Mouse (Mus musculus) splenic B cell, adult 2 months (primary cell): ENCODE measurements around the gene Cry2.

ENCODE experiments used
- DNase-seq: peaks from one replicate; pipeline ENCODE4 v3.0.0-alpha.2; 2011; ENCODE audit warnings: low read depth, low spot score
- H3K27me3 ChIP-seq: 2 replicates; pipeline ENCODE4 v1.6.1; 2012; ENCODE audit warnings: mild to moderate bottlenecking, low read length, moderate library complexity, mixed read lengths; ENCODE audit not compliant: control insufficient read depth, poor library complexity, insufficient read depth, severe bottlenecking
- H3K36me3 ChIP-seq: 2 replicates; pipeline ENCODE4 v1.6.1; 2012; ENCODE audit warnings: mild to moderate bottlenecking, low read length, moderate library complexity, mixed read lengths; ENCODE audit not compliant: control insufficient read depth, poor library complexity, insufficient read depth, severe bottlenecking

Gene Cry2

DNA sequence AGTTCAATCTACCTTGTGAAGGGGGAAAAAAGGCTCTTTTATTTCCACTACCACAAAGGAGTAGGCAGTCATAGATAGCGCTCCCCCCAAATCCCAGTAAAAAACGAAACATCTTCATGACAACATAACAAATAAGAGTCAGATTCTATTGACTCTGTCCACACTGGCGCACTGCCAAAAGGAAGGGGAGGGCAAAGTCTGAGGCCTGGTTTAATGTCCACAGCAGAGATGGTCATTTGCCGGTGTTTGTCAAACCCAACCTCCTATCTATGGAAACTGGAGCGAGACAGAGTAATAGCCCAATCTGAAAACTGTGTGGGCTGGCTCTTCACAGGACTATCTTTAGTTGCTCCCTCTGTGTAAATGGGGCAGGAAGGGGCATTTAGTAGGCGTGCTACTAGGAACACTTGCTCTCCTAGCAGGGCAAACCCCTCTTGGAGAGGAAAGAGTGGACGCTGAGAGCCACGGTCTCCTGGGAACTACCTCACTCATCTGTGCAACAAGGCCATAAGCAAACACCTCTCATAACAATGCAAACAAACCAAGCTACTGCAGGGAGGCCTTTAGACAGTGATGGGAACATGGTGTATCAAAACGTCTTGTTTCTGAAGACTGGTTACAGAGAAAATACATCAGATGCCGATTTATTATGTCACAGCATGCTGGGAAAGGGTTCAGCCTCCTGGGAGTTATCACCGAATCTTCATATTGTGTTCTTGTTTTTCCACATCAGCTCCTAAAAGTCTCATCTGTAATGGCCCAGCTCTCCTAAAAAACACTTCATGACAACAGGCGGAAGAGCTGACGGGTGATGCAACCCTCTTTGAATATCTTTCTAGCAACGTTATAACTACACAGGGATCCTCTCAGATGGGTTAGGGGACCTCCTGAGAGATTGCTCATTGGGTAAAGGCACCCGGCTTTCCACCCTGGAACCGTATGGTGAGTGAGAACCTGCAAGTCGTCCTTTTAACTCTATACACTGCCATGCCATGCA, 1.2 kb downstream of the Cry2 start:
- no peak for DNase-seq
- Histone ChIP-seq H3K36me3 (no peaks in the 10 kb centered on the region), H3K27me3 (no peaks in the 10 kb centered on the region)

- no peak for DNase-seq
- H3K36me3 ChIP-seq, result no peaks in the 10 kb centered on the region
- no peaks in the 10 kb centered on the region for H3K27me3 ChIP-seq
Observed at GRCm38 (mm10) chr2:92431611-92432179, 2.1 kb downstream of the Cry2 start.

- DNase-seq, result no peak
- no peaks in the 10 kb centered on the region for H3K27me3 ChIP-seq
- no peaks in the 10 kb centered on the region for H3K36me3 ChIP-seq
Observed at GRCm38 (mm10) chr2:92430723-92431541, 2.9 kb downstream of the Cry2 start.

DNA sequence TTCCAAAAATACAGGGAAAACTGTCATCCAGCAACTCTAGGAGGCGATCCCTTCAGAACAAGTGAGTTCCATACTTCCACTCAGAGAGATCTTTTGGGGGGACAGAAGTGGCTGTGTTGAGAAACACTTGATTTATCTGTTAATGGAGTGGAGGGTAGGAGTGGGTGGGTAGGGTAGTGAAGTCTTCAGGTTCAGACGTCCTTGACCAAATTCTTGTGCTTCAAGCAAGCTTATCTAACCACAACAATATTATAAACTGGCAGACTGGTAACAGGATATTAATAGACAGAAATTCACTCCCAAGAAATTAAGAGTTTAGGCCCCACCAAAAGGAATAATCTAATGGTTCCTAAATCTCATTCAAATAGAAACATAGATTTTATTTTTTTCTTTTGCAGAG, 3.8 kb downstream of the Cry2 start:
- H3K27me3 ChIP-seq, result no peaks in the 10 kb centered on the region

GRCm38 (mm10) chr2:92427882-92428281, 6.0 kb downstream of the Cry2 start:
- DNase-seq, result no peak
- no peaks in the 10 kb centered on the region for H3K27me3 ChIP-seq
- no peaks in the 10 kb centered on the region for H3K36me3 ChIP-seq

More for the DNA sequence above, 3.8 kb downstream of the Cry2 start:
- no peaks in the 10 kb centered on the region for H3K36me3 ChIP-seq
- no peak for DNase-seq

- Histone ChIP-seq H3K27me3 (no peaks in the 10 kb centered on the region), H3K36me3 (no peaks in the 10 kb centered on the region; the same call in 1 of the 2 replicates)
- DNase-seq, result no peak
Observed at GRCm38 (mm10) chr2:92426426-92426825, 7.4 kb downstream of the Cry2 start.

- DNase-seq, result no peak
- no peaks in the 10 kb centered on the region for H3K27me3 ChIP-seq
- no peaks in the 10 kb centered on the region; the same call in 1 of the 2 replicates for H3K36me3 ChIP-seq
Observed at GRCm38 (mm10) chr2:92425366-92425765, 8.5 kb downstream of the Cry2 start.

DNA sequence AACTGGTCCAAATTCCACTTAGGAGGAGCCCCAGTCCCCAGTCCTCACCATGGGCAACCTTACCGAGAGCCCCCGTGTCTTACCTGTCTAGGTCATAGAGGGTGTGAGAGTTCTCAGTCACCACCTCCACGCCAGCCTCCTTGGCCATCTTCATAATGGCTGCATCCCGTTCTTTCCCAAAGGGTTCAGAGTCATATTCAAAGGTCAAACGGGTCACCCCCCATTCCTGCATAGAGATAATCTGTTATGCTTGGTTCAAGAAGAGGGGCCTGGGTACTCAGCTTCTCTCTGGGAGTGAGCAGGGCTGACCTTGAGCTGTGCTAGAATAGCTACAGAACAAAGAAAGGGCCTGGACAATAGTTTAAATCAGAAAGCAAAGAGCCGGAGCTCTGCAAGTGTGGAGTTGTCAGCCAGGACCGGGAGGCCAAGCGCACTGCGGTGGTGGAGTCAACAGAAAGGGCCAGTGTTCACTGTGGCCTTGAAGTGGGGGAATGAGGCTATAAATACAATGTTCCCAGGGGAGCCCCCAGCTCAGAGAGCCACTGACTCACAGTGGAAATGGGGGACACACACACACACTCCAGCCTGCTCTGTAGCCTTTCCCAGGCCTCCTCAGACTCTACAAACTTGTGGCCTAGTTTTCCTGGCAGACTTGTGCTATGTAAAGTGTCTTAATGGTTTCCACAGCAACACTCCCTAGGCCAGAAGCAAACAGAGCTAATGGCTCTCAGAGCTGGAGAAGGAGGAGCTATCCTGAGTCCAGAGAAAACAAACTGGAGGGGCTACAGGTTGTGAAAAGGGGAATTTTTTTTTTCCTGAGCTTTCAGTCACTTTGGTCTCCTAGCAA, 9.2 kb downstream of the Cry2 start:
- DNase-seq, result no peak
- Histone ChIP-seq H3K27me3 (no peaks in the 10 kb centered on the region), H3K36me3 (no peaks in the 10 kb centered on the region; the same call in 1 of the 2 replicates)

DNA sequence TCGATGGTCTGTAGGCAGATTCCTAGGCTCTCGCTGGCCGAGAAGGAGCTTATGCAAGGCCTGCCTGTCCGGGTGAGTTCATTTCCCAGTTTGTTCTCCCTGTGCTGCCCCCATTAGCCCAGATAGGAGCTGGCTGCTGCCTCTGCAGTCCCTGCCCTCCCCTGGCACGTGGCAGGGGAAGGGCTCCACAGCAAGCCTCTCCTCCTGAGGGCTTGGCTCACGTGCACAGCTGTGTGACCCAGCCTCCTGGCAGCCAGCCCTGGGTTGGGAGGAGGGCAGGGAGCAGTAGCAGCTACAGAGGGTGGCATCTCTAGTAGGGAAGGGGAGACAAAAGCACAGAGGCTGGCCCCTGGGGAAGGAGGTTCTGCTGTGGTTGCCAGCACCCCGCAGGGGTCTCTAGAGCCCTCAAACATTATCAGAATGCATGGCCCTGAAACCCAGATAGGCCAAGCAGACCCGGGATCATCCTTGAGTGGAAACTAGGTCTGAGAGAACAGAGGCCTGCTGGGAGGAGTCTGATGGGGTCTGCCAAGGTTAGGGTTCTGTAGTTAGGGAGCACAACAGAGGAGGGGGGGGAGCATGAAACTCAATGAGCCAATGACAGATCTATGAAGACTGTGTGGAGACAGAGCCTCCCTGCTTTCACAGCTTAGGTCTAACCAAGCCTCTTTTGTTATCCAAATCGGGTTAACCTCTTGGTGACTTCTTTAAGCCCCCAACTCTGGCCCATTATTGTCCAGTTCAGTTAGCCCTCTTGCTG, 10.0 kb downstream of the Cry2 start:
- DNase-seq, result no peak
- H3K36me3 ChIP-seq, result no peaks in the 10 kb centered on the region; the same call in 1 of the 2 replicates
- H3K27me3 ChIP-seq, result no peaks in the 10 kb centered on the region

GRCm38 (mm10) chr2:92423156-92423555, 10.7 kb downstream of the Cry2 start:
- Histone ChIP-seq H3K27me3 (no peaks in the 10 kb centered on the region), H3K36me3 (no peaks in the 10 kb centered on the region; the same call in 1 of the 2 replicates)
- DNase-seq, result no peak

GRCm38 (mm10) chr2:92422388-92423135, 11.3 kb downstream of the Cry2 start:
- H3K36me3 ChIP-seq, result no peaks in the 10 kb centered on the region; the same call in 1 of the 2 replicates
- H3K27me3 ChIP-seq, result no peaks in the 10 kb centered on the region
- DNase-seq, result peak; percentile 35

- H3K36me3 ChIP-seq, result no peaks in the 10 kb centered on the region; the same call in 1 of the 2 replicates
- DNase-seq, result no peak
- H3K27me3 ChIP-seq, result no peaks in the 10 kb centered on the region
Observed at GRCm38 (mm10) chr2:92421723-92422387, 12.0 kb downstream of the Cry2 start.
